28 mouse cellular contexts compared by ENCODE assay signal in the genomic region with DNA sequence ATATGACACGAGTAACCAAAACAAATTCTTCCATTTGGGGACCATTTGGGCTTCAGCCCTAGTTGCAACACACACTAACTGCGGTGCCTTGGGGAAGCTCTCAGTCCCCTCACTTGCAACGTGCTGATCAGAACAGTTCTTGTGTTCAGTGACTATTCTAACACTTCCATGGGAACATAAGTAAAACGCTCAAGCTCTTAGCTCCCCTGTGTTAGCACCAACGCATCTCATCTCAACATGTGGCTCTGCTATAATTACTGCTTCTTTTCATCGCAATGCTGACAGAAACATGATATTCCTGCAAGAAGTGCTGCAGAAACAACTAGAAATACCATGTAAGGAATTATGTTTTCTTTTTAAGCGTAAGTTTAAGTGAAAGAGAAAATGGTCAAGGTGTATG.
DNase-seq lines count a peak whose midpoint lies in the region; ATAC-seq and TF ChIP-seq lines count a peak whose summit lies in the region.
"Had no signal": no experiment of that assay in that cellular context is flagged by ENCODE, and none has a peak within 500 bp of the region (broad histone marks: within the 10 kb centered on the region; RNA-seq: fewer than 3 reads in every experiment).

No protein-coding gene starts in this region.

- WGBS in midbrain, embryonic 10.5 days, result 77% methylated on average over 7 of the region's 7 CpGs
- 77% methylated on average over 7 of the region's 7 CpGs for WGBS in midbrain, embryonic 14.5 days

- ATAC-seq in midbrain, embryonic 14.5 days (ENCODE audit: low FRiP score, low TSS enrichment), result no peak
- ATAC-seq: forebrain, embryonic 15.5 days; intestine, embryonic 15.5 days; Patski had no signal

- H3K27ac ChIP-seq in layer of hippocampus, adult 2 months, result peak overlapping the region; percentile 68
- H3K27ac ChIP-seq in midbrain, embryonic 10.5 days (replicated peaks), result peak overlapping the region; percentile 74
- H3K27ac ChIP-seq in midbrain, embryonic 14.5 days (replicated peaks; ENCODE audit: low read depth, low read length), result no peak overlapping the region
- H3K27ac ChIP-seq: embryonic facial prominence, embryonic 13.5 days; forebrain, embryonic 12.5 days; forebrain, embryonic 15.5 days; heart, adult 2 months; heart, embryonic 10.5 days; heart, embryonic 13.5 days; hindbrain, embryonic 15.5 days; intestine, embryonic 15.5 days had no signal

- intact Hi-C loops in heart, postnatal 10 days (cut with DNase I), result no loop called here

- H3K4me2 ChIP-seq in midbrain, embryonic 14.5 days (ENCODE audit: low read length), result no peak overlapping the region
- H3K4me2 ChIP-seq: embryonic facial prominence, embryonic 13.5 days; forebrain, embryonic 12.5 days; forebrain, embryonic 15.5 days; heart, embryonic 13.5 days; hindbrain, embryonic 15.5 days; intestine, embryonic 15.5 days had no signal

- TF ChIP-seq CTCF in layer of hippocampus, adult 2 months (conservative IDR thresholded peaks at IDR 0.05), result no peak

- no peaks in the 10 kb centered on the region for H3K27me3 ChIP-seq in midbrain, embryonic 10.5 days (ENCODE audit: low read depth, poor library complexity, severe bottlenecking)
- H3K27me3 ChIP-seq in midbrain, embryonic 14.5 days (ENCODE audit: control insufficient read depth, insufficient read depth, low read length), result no peaks in the 10 kb centered on the region
- H3K27me3 ChIP-seq: CH12.LX; embryonic facial prominence, embryonic 13.5 days; forebrain, embryonic 12.5 days; forebrain, embryonic 15.5 days; heart, embryonic 13.5 days; hindbrain, embryonic 15.5 days; intestine, embryonic 15.5 days; Patski had no signal

- H3K9me3 ChIP-seq in midbrain, embryonic 10.5 days (replicated peaks), result no peaks in the 10 kb centered on the region
- no peaks in the 10 kb centered on the region for H3K9me3 ChIP-seq in midbrain, embryonic 14.5 days (ENCODE audit: control insufficient read depth, low read length)
- H3K9me3 ChIP-seq: embryonic facial prominence, embryonic 10.5 days; embryonic facial prominence, embryonic 13.5 days; forebrain, embryonic 12.5 days; forebrain, embryonic 15.5 days; G1E; heart, embryonic 10.5 days; heart, embryonic 13.5 days; hindbrain, embryonic 15.5 days; intestine, embryonic 15.5 days had no signal

- no peaks in the 10 kb centered on the region for H3K36me3 ChIP-seq in midbrain, embryonic 10.5 days
- no peaks in the 10 kb centered on the region for H3K36me3 ChIP-seq in midbrain, embryonic 14.5 days (ENCODE audit: control insufficient read depth, insufficient read depth, low read length)
- H3K36me3 ChIP-seq: embryonic facial prominence, embryonic 10.5 days; embryonic facial prominence, embryonic 13.5 days; forebrain, embryonic 12.5 days; forebrain, embryonic 15.5 days; G1E; heart, embryonic 10.5 days; heart, embryonic 13.5 days; hindbrain, embryonic 15.5 days; intestine, embryonic 15.5 days had no signal

- no peak overlapping the region for H3K4me3 ChIP-seq in layer of hippocampus, adult 2 months
- H3K4me3 ChIP-seq in midbrain, embryonic 10.5 days, result no peak overlapping the region
- no peak overlapping the region for H3K4me3 ChIP-seq in midbrain, embryonic 14.5 days (replicated peaks; ENCODE audit: low read depth, low read length)
- H3K4me3 ChIP-seq: embryonic facial prominence, embryonic 10.5 days; embryonic facial prominence, embryonic 13.5 days; erythroblast, embryonic 14.5 days; forebrain, embryonic 12.5 days; forebrain, embryonic 15.5 days; heart, adult 2 months; heart, embryonic 10.5 days; heart, embryonic 13.5 days; hindbrain, embryonic 15.5 days; intestine, embryonic 15.5 days had no signal

- DNase-seq in frontal cortex, adult 2 months (ENCODE audit: extremely low spot score in 1 of 2, low spot score in 1 of 2), result peak; percentile 33 to 34
- no peak for DNase-seq in frontal cortex, postnatal 10 days (ENCODE audit: low spot score in 2 of 2)
- no peak for DNase-seq in layer of hippocampus, adult 2 months (ENCODE audit: low spot score in 2 of 2)
- DNase-seq in layer of hippocampus, postnatal 25 days (ENCODE audit: extremely low spot score in 1 of 2, low spot score in 1 of 2), result no peak
- DNase-seq in midbrain, embryonic 10.5 days (ENCODE audit: low spot score), result no peak
- DNase-seq in midbrain, embryonic 14.5 days, result no peak
- DNase-seq in brain, adult 2 months (ENCODE audit: low read depth, low spot score), result peak; percentile 59
- no peak for DNase-seq in heart, postnatal 10 days
- DNase-seq: adrenal gland, postnatal 10 days; adrenal gland, postnatal 36 days; B cell, adult 2 months; cerebellum, adult 11 months; cerebellum, postnatal 25 days; gastrocnemius, postnatal 10 days; gastrocnemius, postnatal 36 days; heart, adult 2 months had no signal

- peaks cover 26% of the 10 kb centered on the region for H3K4me1 ChIP-seq in midbrain, embryonic 10.5 days
- no peaks in the 10 kb centered on the region for H3K4me1 ChIP-seq in midbrain, embryonic 14.5 days (ENCODE audit: control insufficient read depth, insufficient read depth, low read length)
- H3K4me1 ChIP-seq: forebrain, embryonic 15.5 days; intestine, embryonic 15.5 days had no signal

- no peak overlapping the region for H3K9ac ChIP-seq in midbrain, embryonic 14.5 days (replicated peaks; ENCODE audit: low read length)
- H3K9ac ChIP-seq: embryonic facial prominence, embryonic 13.5 days; forebrain, embryonic 12.5 days; forebrain, embryonic 15.5 days; heart, embryonic 13.5 days; hindbrain, embryonic 15.5 days; intestine, embryonic 15.5 days had no signal

Comparison
In these comparisons a context has a peak if more than half of its experiments do, and no peak if none do; other contexts are left out.
1. DNase-seq: peak in frontal cortex, adult 2 months (2 of 2) and brain, adult 2 months (single experiment); none in frontal cortex, postnatal 10 days (0 of 2), layer of hippocampus, adult 2 months (0 of 2), layer of hippocampus, postnatal 25 days (0 of 2), midbrain, embryonic 10.5 days (single experiment), midbrain, embryonic 14.5 days (single experiment) and heart, postnatal 10 days (0 of 2).